Mouse (Mus musculus): ENCODE data around the gene Bmpr1b. TPM values are rescaled to one million over a fixed set of nuclear protein-coding genes. Genes with fewer than 3 reads are reported as not detected.

Bmpr1b gene
- total RNA-seq, 1 experiment = 0.85 TPM

- Histone ChIP-seq H3K4me3 (ENCODE audit: insufficient read depth in 1 of 2, low read depth in 1 of 2, low read length in 2 of 2, poor library complexity in 1 of 2, severe bottlenecking in 1 of 2) (no peak overlapping the region), H3K36me3 (ENCODE audit: control insufficient read depth, insufficient read depth, low read length, poor library complexity, severe bottlenecking) (no peaks in the 10 kb centered on the region), H3K9me3 (ENCODE audit: control insufficient read depth, insufficient read depth, low read depth, low read length) (no peaks in the 10 kb centered on the region), H3K9ac (ENCODE audit: insufficient read depth, low read depth, low read length, poor library complexity, severe bottlenecking) (no peak overlapping the region), H3K4me1 (ENCODE audit: control insufficient read depth in 2 of 2, insufficient read depth in 2 of 2, low read length in 2 of 2, poor library complexity in 1 of 2) (no peaks in the 10 kb centered on the region), H3K27ac (ENCODE audit: insufficient read depth, low read depth, low read length, poor library complexity, severe bottlenecking) (no peak overlapping the region)
- in situ Hi-C loops (cut with MboI; ENCODE audit: low sequenced_read_pairs in 2 of 2, unreplicated experiment in 2 of 2) = no loop called here
- TF ChIP-seq MAFK (IDR thresholded peaks at IDR 0.05; ENCODE audit: insufficient read depth, low read depth, low read length) = no peak
- no peak for TF ChIP-seq HCFC1 (IDR thresholded peaks at IDR 0.05; ENCODE audit: borderline replicate concordance, insufficient read depth, low read length)
- no peak for TF ChIP-seq ZC3H11A (IDR thresholded peaks at IDR 0.05; ENCODE audit: borderline replicate concordance, low read depth, low read length)
- no peak for TF ChIP-seq CHD2 (IDR thresholded peaks at IDR 0.05; ENCODE audit: low read depth, low read length)
- no peak for TF ChIP-seq ZNF384 (IDR thresholded peaks at IDR 0.05; ENCODE audit: low read depth, low read length)
- DNase-seq (ENCODE audit: low read depth, low spot score) = no peak
These were observed 5.3 kb downstream of the Bmpr1b start for GRCm38 (mm10) chr3:142163896-142164295.

GRCm38 (mm10) chr3:142161405-142161804, 7.8 kb downstream of the Bmpr1b start:
- no peak for DNase-seq (ENCODE audit: low read depth, low spot score)
- in situ Hi-C loops (cut with MboI; ENCODE audit: low sequenced_read_pairs in 2 of 2, unreplicated experiment in 2 of 2) = no loop called here
- Histone ChIP-seq H3K27ac (ENCODE audit: insufficient read depth, low read depth, low read length, poor library complexity, severe bottlenecking) (no peak overlapping the region), H3K4me3 (ENCODE audit: insufficient read depth in 1 of 2, low read depth in 1 of 2, low read length in 2 of 2, poor library complexity in 1 of 2, severe bottlenecking in 1 of 2) (no peak overlapping the region), H3K4me1 (ENCODE audit: control insufficient read depth in 2 of 2, insufficient read depth in 2 of 2, low read length in 2 of 2, poor library complexity in 1 of 2) (no peaks in the 10 kb centered on the region), H3K36me3 (ENCODE audit: control insufficient read depth, insufficient read depth, low read length, poor library complexity, severe bottlenecking) (no peaks in the 10 kb centered on the region), H3K9ac (ENCODE audit: insufficient read depth, low read depth, low read length, poor library complexity, severe bottlenecking) (no peak overlapping the region), H3K9me3 (ENCODE audit: control insufficient read depth, insufficient read depth, low read depth, low read length) (no peaks in the 10 kb centered on the region)
- TF ChIP-seq MAFK (IDR thresholded peaks at IDR 0.05; ENCODE audit: insufficient read depth, low read depth, low read length) (no peak), ZNF384 (IDR thresholded peaks at IDR 0.05; ENCODE audit: low read depth, low read length) (no peak), ZC3H11A (IDR thresholded peaks at IDR 0.05; ENCODE audit: borderline replicate concordance, low read depth, low read length) (no peak), CHD2 (IDR thresholded peaks at IDR 0.05; ENCODE audit: low read depth, low read length) (no peak), HCFC1 (IDR thresholded peaks at IDR 0.05; ENCODE audit: borderline replicate concordance, insufficient read depth, low read length) (no peak)

- TF ChIP-seq MAFK (IDR thresholded peaks at IDR 0.05; ENCODE audit: insufficient read depth, low read depth, low read length) (no peak), ZNF384 (IDR thresholded peaks at IDR 0.05; ENCODE audit: low read depth, low read length) (no peak), HCFC1 (IDR thresholded peaks at IDR 0.05; ENCODE audit: borderline replicate concordance, insufficient read depth, low read length) (no peak), CHD2 (IDR thresholded peaks at IDR 0.05; ENCODE audit: low read depth, low read length) (no peak), ZC3H11A (IDR thresholded peaks at IDR 0.05; ENCODE audit: borderline replicate concordance, low read depth, low read length) (no peak)
- H3K9me3 ChIP-seq (ENCODE audit: control insufficient read depth, insufficient read depth, low read depth, low read length) = no peaks in the 10 kb centered on the region
- H3K27ac ChIP-seq (ENCODE audit: insufficient read depth, low read depth, low read length, poor library complexity, severe bottlenecking) = no peak overlapping the region
- no peak overlapping the region for H3K9ac ChIP-seq (ENCODE audit: insufficient read depth, low read depth, low read length, poor library complexity, severe bottlenecking)
- in situ Hi-C loops (cut with MboI; ENCODE audit: low sequenced_read_pairs in 2 of 2, unreplicated experiment in 2 of 2) = no loop called here
- DNase-seq (ENCODE audit: low read depth, low spot score) = no peak
- H3K36me3 ChIP-seq (ENCODE audit: control insufficient read depth, insufficient read depth, low read length, poor library complexity, severe bottlenecking) = no peaks in the 10 kb centered on the region
- H3K4me1 ChIP-seq (ENCODE audit: control insufficient read depth in 2 of 2, insufficient read depth in 2 of 2, low read length in 2 of 2, poor library complexity in 1 of 2) = no peaks in the 10 kb centered on the region
- H3K4me3 ChIP-seq (ENCODE audit: insufficient read depth in 1 of 2, low read depth in 1 of 2, low read length in 2 of 2, poor library complexity in 1 of 2, severe bottlenecking in 1 of 2) = no peak overlapping the region
These were observed 17.2 kb downstream of the Bmpr1b start for GRCm38 (mm10) chr3:142151980-142152379.

- no peaks in the 10 kb centered on the region for H3K9me3 ChIP-seq (ENCODE audit: control insufficient read depth, insufficient read depth, low read depth, low read length)
- H3K4me3 ChIP-seq (ENCODE audit: insufficient read depth in 1 of 2, low read depth in 1 of 2, low read length in 2 of 2, poor library complexity in 1 of 2, severe bottlenecking in 1 of 2) = no peak overlapping the region
- no peaks in the 10 kb centered on the region for H3K4me1 ChIP-seq (ENCODE audit: control insufficient read depth in 2 of 2, insufficient read depth in 2 of 2, low read length in 2 of 2, poor library complexity in 1 of 2)
- DNase-seq (ENCODE audit: low read depth, low spot score) = no peak
- TF ChIP-seq HCFC1 (IDR thresholded peaks at IDR 0.05; ENCODE audit: borderline replicate concordance, insufficient read depth, low read length) (no peak), ZNF384 (IDR thresholded peaks at IDR 0.05; ENCODE audit: low read depth, low read length) (no peak), ZC3H11A (IDR thresholded peaks at IDR 0.05; ENCODE audit: borderline replicate concordance, low read depth, low read length) (no peak), CHD2 (IDR thresholded peaks at IDR 0.05; ENCODE audit: low read depth, low read length) (no peak), MAFK (IDR thresholded peaks at IDR 0.05; ENCODE audit: insufficient read depth, low read depth, low read length) (no peak)
- H3K36me3 ChIP-seq (ENCODE audit: control insufficient read depth, insufficient read depth, low read length, poor library complexity, severe bottlenecking) = no peaks in the 10 kb centered on the region
- H3K27ac ChIP-seq (ENCODE audit: insufficient read depth, low read depth, low read length, poor library complexity, severe bottlenecking) = no peak overlapping the region
- in situ Hi-C loops (cut with MboI; ENCODE audit: low sequenced_read_pairs in 2 of 2, unreplicated experiment in 2 of 2) = no loop called here
- no peak overlapping the region for H3K9ac ChIP-seq (ENCODE audit: insufficient read depth, low read depth, low read length, poor library complexity, severe bottlenecking)
These were observed 30.4 kb downstream of the Bmpr1b start for GRCm38 (mm10) chr3:142138796-142139195.

GRCm38 (mm10) chr3:142126379-142126778, 42.8 kb downstream of the Bmpr1b start:
- H3K4me3 ChIP-seq (ENCODE audit: insufficient read depth in 1 of 2, low read depth in 1 of 2, low read length in 2 of 2, poor library complexity in 1 of 2, severe bottlenecking in 1 of 2) = no peak overlapping the region
- TF ChIP-seq HCFC1 (IDR thresholded peaks at IDR 0.05; ENCODE audit: borderline replicate concordance, insufficient read depth, low read length) (no peak), MAFK (IDR thresholded peaks at IDR 0.05; ENCODE audit: insufficient read depth, low read depth, low read length) (no peak), CHD2 (IDR thresholded peaks at IDR 0.05; ENCODE audit: low read depth, low read length) (no peak), ZC3H11A (IDR thresholded peaks at IDR 0.05; ENCODE audit: borderline replicate concordance, low read depth, low read length) (no peak), ZNF384 (IDR thresholded peaks at IDR 0.05; ENCODE audit: low read depth, low read length) (no peak)
- no peak overlapping the region for H3K27ac ChIP-seq (ENCODE audit: insufficient read depth, low read depth, low read length, poor library complexity, severe bottlenecking)
- in situ Hi-C loops (cut with MboI; ENCODE audit: low sequenced_read_pairs in 2 of 2, unreplicated experiment in 2 of 2) = no loop called here
- no peaks in the 10 kb centered on the region for H3K36me3 ChIP-seq (ENCODE audit: control insufficient read depth, insufficient read depth, low read length, poor library complexity, severe bottlenecking)
- H3K9me3 ChIP-seq (ENCODE audit: control insufficient read depth, insufficient read depth, low read depth, low read length) = no peaks in the 10 kb centered on the region
- no peaks in the 10 kb centered on the region for H3K4me1 ChIP-seq (ENCODE audit: control insufficient read depth in 2 of 2, insufficient read depth in 2 of 2, low read length in 2 of 2, poor library complexity in 1 of 2)
- H3K9ac ChIP-seq (ENCODE audit: insufficient read depth, low read depth, low read length, poor library complexity, severe bottlenecking) = no peak overlapping the region
- DNase-seq (ENCODE audit: low read depth, low spot score) = no peak
